Mouse (Mus musculus) brain, adult 2 months (tissue): ENCODE data around the gene Ift27.
A peak's percentile ranks its signal among the peaks of the same experiment; 100 is the strongest.

Experiments
- DNase-seq: peaks from one replicate; pipeline ENCODE4 v3.0.0; 2011; ENCODE audit warnings: low read depth, low spot score

Gene Ift27

GRCm38 (mm10) chr15:78172256-78172898 lies 1.5 kb downstream of the Ift27 start:
- DNase-seq: peak; percentile 80

- DNase-seq: peak; percentile 58
These were observed 2.3 kb downstream of the Ift27 start for GRCm38 (mm10) chr15:78171651-78172050.

GRCm38 (mm10) chr15:78170708-78171107 lies 3.2 kb downstream of the Ift27 start:
- DNase-seq: no peak

- DNase-seq: peak; percentile 66
These were observed 4.3 kb downstream of the Ift27 start for GRCm38 (mm10) chr15:78169566-78169965.

GRCm38 (mm10) chr15:78165292-78165691 lies 8.6 kb downstream of the Ift27 start:
- no peak for DNase-seq

- no peak for DNase-seq
These were observed 9.4 kb downstream of the Ift27 start for GRCm38 (mm10) chr15:78164466-78164865.

GRCm38 (mm10) chr15:78161946-78162345 lies 12.0 kb downstream of the Ift27 start:
- DNase-seq: no peak

- DNase-seq: no peak
These were observed 15.6 kb downstream of the Ift27 start for GRCm38 (mm10) chr15:78158335-78158734.

GRCm38 (mm10) chr15:78157824-78158223 lies 16.1 kb downstream of the Ift27 start:
- no peak for DNase-seq

- no peak for DNase-seq
These were observed 16.6 kb downstream of the Ift27 start for GRCm38 (mm10) chr15:78157330-78157729.

GRCm38 (mm10) chr15:78155421-78155820 lies 18.5 kb downstream of the Ift27 start:
- no peak for DNase-seq

- no peak for DNase-seq
These were observed 20.7 kb downstream of the Ift27 start for GRCm38 (mm10) chr15:78153045-78153775.

- no peak for DNase-seq
These were observed 25.3 kb downstream of the Ift27 start for GRCm38 (mm10) chr15:78148565-78148964.

GRCm38 (mm10) chr15:78140226-78140625 lies 33.7 kb downstream of the Ift27 start:
- DNase-seq: no peak

- DNase-seq: no peak
These were observed 39.3 kb downstream of the Ift27 start for GRCm38 (mm10) chr15:78134606-78135005.

- no peak for DNase-seq
These were observed 40.5 kb downstream of the Ift27 start for GRCm38 (mm10) chr15:78133389-78133788.

- peak; percentile 89 for DNase-seq
These were observed 54.2 kb downstream of the Ift27 start, which contains the start of gene Cacng2 for GRCm38 (mm10) chr15:78119704-78120103. Cacng2 (minus strand) TSS chr15:78120028.

GRCm38 (mm10) chr15:78119248-78119647 lies 54.7 kb downstream of the Ift27 start:
- peak; percentile 66 for DNase-seq

- peak; percentile 78 for DNase-seq
These were observed 55.5 kb downstream of the Ift27 start for GRCm38 (mm10) chr15:78118275-78118995.

- DNase-seq: peak; percentile 59
These were observed 56.2 kb downstream of the Ift27 start for GRCm38 (mm10) chr15:78117731-78118130.

- peak; percentile 48 for DNase-seq
These were observed 57.0 kb downstream of the Ift27 start for GRCm38 (mm10) chr15:78116936-78117335.

GRCm38 (mm10) chr15:78116244-78116643 lies 57.7 kb downstream of the Ift27 start:
- DNase-seq: no peak
